Mouse (Mus musculus) inflammation-experienced regulatory T-cells (primary cell): Measurements from ENCODE around the gene Foxp4. TPM values are rescaled to one million over a fixed set of nuclear protein-coding genes. Genes with fewer than 3 reads are reported as not detected.

Source experiments
- polyA plus RNA-seq, 2 experiments: library from polyadenylated mRNA; unstranded; fragments of 100-300 nt; shearing (Covaris generic); gene quantifications; one replicate each; pipeline ENCODE4 v1.2.1; 2017

The Foxp4 gene
- 10 to 100 TPM; 18.6 to 36.5 TPM for polyA plus RNA-seq

DNA sequence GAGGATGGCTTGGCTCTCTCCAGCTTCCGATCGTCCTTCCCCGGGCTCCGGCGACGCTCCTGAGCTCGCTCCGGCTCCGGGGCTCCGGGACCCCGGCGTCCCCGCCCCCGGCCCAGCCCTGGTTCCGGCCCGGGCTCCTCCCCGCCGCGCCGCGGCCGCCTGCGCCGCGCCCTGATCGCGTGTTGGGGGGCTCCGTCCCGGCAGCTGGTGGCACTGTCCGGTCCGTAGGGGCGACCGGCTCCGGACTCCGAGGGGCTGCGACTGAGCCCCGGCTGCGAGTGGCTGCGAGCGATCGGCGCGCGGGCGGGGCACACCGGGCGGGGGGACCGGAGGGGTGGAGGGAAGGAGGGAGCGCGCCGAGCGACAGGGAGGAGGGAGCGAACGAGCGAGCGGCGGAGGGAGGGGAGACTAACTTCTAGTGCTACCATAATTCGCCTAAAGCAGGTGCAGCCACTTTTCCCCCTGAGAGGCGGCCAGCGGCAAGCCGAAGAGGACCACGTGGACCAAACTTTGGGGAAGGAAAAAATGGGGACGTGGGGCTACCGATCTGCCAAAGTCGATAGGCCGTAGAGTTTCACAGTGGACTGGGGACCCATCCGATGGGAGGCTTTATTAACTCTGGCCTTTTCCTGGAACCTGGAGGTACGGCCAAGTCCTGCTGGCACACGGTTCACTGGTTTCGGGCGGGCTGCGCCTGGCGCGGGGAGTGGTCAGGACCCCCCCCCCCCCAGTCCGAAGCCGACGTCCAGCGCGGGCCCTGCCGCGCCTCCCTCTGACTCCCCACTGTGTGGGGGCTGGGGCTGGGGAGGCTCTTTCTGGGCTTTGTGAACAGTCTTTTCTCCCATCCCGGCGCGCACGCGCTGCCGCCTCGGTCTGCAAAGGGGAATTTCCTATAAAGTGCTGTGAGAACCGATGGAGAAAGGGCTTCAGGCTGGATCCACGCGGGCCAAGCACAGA lies at the start of gene Foxp4:
Gene Foxp4, minus strand, starts transcription at position 263 of the 957 bp plus-strand sequence.

DNA sequence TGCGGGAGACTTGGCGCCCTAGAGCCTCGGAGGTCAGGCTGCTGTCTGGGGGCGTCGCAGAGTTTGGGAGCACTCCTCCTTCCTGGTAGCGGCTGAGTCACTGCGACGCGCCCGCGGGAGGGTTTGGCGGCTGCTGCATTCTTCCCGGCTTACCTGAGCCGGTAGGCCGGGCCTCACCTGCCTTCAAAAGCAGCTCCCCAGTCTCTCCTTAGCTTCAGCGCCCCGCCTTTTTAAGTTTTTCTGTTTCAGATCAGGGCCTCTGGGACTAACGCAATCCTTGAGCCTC lies 90.0 kb downstream of the Foxp4 start, which contains the start of gene Mdfi:
Gene Mdfi, minus strand, starts transcription at position 210 of the 286 bp plus-strand sequence.

Other genes starting within 250 kb of the Foxp4 start
- gene Tomm6, start 236.3 kb downstream of the Foxp4 start, polyA plus RNA-seq, result 100 to 1,000 TPM; 205 to 235 TPM
- gene Frs3, start 235.6 kb downstream of the Foxp4 start, polyA plus RNA-seq, result 1 to 10 TPM; 1.2 to 5.1 TPM
- gene Gm21981, start 230.2 kb downstream of the Foxp4 start, polyA plus RNA-seq, result under 1 TPM; 0.07 to 0.24 TPM
- gene Prickle4, start 229.9 kb downstream of the Foxp4 start, polyA plus RNA-seq, result not detected
- not detected for gene Pgc, start 197.8 kb downstream of the Foxp4 start, polyA plus RNA-seq
- 10 to 100 TPM; 32.4 to 48.5 TPM for gene Tfeb, start 187.6 kb downstream of the Foxp4 start, polyA plus RNA-seq
- gene Mdfi, start 90.0 kb downstream of the Foxp4 start, polyA plus RNA-seq, result under 1 TPM in 1 of 2 experiments, not detected in 1; 0.55 TPM
- not detected for gene 1700122O11Rik, start 113.6 kb upstream of the Foxp4 start, polyA plus RNA-seq
- gene 1700067P10Rik, start 164.7 kb upstream of the Foxp4 start, polyA plus RNA-seq, result 1 to 10 TPM in 1 of 2 experiments, not detected in 1; 1.7 TPM
- gene 9830107B12Rik, start 221.6 kb upstream of the Foxp4 start, polyA plus RNA-seq, result under 1 TPM; 0.23 to 0.32 TPM
- gene A530064D06Rik, start 242.6 kb upstream of the Foxp4 start, polyA plus RNA-seq, result 1 to 10 TPM in 1 of 2 experiments, under 1 TPM in 1; 0.74 to 2.2 TPM